Mouse (Mus musculus): ENCODE results near the gene Etnk2.
"Not testable (repeated sequence)": the region's sequence is repeated elsewhere in the genome, so short reads cannot be mapped to it uniquely, and the experiment has no call there.

The Etnk2 gene

GRCm38 (mm10) chr1:133363276-133364021 lies at the start of gene Etnk2:
Gene Etnk2, plus strand, starts transcription at chr1:133363572.
- peak; percentile 56 for DNase-seq

- DNase-seq, result no peak
These were observed 49.0 kb upstream of the Etnk2 start for GRCm38 (mm10) chr1:133314364-133314763.

GRCm38 (mm10) chr1:133315775-133316174 lies 47.6 kb upstream of the Etnk2 start:
- no peak for DNase-seq

- no peak for DNase-seq
These were observed 46.8 kb upstream of the Etnk2 start for GRCm38 (mm10) chr1:133316577-133316976.

GRCm38 (mm10) chr1:133317149-133317548 lies 46.2 kb upstream of the Etnk2 start:
- no peak for DNase-seq

- peak; percentile 62 for DNase-seq
These were observed 42.0 kb upstream of the Etnk2 start, which contains the start of gene Kiss1 for GRCm38 (mm10) chr1:133321267-133321925. Gene Kiss1, plus strand, starts transcription at chr1:133321875.

- DNase-seq, result no peak
These were observed 40.0 kb upstream of the Etnk2 start for GRCm38 (mm10) chr1:133323333-133323732.

GRCm38 (mm10) chr1:133325951-133326350 lies 37.4 kb upstream of the Etnk2 start:
- DNase-seq, result no peak

- DNase-seq, result no peak
These were observed 36.3 kb upstream of the Etnk2 start for GRCm38 (mm10) chr1:133327094-133327493.

- no peak for DNase-seq
These were observed 35.0 kb upstream of the Etnk2 start for GRCm38 (mm10) chr1:133328299-133328795.

GRCm38 (mm10) chr1:133328896-133329637 lies 34.3 kb upstream of the Etnk2 start:
- DNase-seq, result no peak

GRCm38 (mm10) chr1:133329638-133329964 lies 33.8 kb upstream of the Etnk2 start:
- DNase-seq, result no peak

- DNase-seq, result peak; percentile 29
These were observed 32.2 kb upstream of the Etnk2 start for GRCm38 (mm10) chr1:133331142-133331541.

- DNase-seq, result no peak
These were observed 30.5 kb upstream of the Etnk2 start for GRCm38 (mm10) chr1:133332656-133333430.

- no peak for DNase-seq
These were observed 29.4 kb upstream of the Etnk2 start for GRCm38 (mm10) chr1:133333937-133334336.

- not testable (repeated sequence) for DNase-seq
These were observed 23.0 kb upstream of the Etnk2 start for GRCm38 (mm10) chr1:133340403-133340802.

GRCm38 (mm10) chr1:133344357-133344756 lies 19.0 kb upstream of the Etnk2 start:
- DNase-seq, result no peak

GRCm38 (mm10) chr1:133346531-133346930 lies 16.8 kb upstream of the Etnk2 start:
- no peak for DNase-seq

- no peak for DNase-seq
These were observed 16.1 kb upstream of the Etnk2 start for GRCm38 (mm10) chr1:133347226-133347625.

- DNase-seq, result no peak
These were observed 15.5 kb upstream of the Etnk2 start for GRCm38 (mm10) chr1:133347693-133348520.

- DNase-seq, result no peak
These were observed 13.2 kb upstream of the Etnk2 start, which contains the start of gene Ren1 for GRCm38 (mm10) chr1:133350210-133350609. Gene Ren1, plus strand, starts transcription at chr1:133350510.

- DNase-seq, result no peak
These were observed 11.6 kb upstream of the Etnk2 start for GRCm38 (mm10) chr1:133351762-133352161.

All from layer of hippocampus, adult 9-11 months (tissue).